Mouse (Mus musculus) forelimb bud, embryonic 11.5 days (tissue): ENCODE data around the gene Cmtm5.

ENCODE experiments used
- DNase-seq: peaks from one replicate; pipeline ENCODE4 v3.0.0-alpha.2; 2012; ENCODE audit warnings: low read depth, low spot score

The Cmtm5 gene

DNA sequence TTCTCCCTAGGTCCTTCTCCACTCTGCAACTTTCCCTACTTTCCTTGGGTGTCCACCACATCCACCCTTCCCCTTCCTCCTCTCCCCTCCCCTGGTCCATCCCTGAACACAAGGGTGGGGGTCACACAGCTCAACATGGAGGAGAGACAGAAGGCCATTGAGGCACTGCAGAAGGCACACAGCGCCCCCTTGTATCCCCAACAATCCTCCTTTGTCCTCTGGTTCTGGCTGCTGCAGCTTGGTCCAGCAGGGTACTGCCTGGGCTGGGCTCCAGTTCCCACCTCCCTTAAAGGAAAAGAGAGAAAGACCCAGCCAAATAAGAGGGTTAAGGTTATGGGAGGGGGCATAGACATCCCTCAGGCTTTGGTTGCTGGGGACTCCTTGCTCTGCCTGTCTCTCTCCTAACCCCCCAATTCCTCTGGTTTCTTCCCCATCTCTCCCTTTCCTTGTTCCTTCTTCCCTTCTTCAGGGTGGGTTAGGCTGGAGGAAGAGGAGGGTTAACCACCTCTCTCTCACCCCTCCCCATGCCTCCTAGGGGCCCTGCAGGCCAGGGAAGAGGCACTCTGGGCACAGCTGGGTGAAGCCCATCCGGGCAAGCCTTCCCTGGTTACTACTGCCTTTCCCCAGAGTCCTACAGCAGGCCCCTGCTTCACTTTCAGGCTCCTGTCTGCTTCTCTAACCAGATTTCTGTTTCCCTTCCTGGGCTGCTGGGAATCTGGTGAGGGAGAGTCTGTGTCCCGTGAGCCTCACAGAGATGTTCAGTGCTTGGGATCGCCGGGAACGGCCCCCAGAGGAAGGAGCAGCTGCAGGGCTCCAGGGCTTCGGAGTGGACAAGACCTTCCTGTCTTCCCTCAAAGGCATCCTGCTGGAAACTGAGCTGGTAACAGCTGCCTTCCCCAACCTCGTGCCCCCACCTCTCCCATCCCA, at the start of gene Cmtm5:
Cmtm5 (plus strand) TSS at position 358 of the 927 bp plus-strand sequence.
- no peak for DNase-seq

DNA sequence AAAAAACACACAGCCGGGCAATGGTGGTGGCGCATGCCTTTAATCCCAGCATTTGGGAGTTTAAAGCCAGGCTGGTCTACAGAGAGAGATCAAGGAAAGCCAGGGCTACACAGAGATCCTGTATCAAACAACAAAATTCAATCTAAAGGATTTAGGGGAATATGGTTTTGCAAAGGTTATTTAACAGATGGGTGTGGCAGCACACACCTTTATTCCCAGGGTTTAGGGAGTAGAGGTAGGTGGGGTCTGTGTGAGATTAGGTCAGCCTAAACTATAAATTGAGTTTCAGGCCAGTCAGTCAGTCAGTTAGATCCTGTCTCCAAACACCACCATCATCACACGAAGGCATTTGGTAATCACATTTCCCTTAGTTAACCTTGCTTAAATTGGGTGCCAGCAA, 43.9 kb upstream of the Cmtm5 start, which contains the start of gene Pabpn1:
Pabpn1 (plus strand) TSS at position 301 of the 400 bp plus-strand sequence.
- DNase-seq = no peak

DNA sequence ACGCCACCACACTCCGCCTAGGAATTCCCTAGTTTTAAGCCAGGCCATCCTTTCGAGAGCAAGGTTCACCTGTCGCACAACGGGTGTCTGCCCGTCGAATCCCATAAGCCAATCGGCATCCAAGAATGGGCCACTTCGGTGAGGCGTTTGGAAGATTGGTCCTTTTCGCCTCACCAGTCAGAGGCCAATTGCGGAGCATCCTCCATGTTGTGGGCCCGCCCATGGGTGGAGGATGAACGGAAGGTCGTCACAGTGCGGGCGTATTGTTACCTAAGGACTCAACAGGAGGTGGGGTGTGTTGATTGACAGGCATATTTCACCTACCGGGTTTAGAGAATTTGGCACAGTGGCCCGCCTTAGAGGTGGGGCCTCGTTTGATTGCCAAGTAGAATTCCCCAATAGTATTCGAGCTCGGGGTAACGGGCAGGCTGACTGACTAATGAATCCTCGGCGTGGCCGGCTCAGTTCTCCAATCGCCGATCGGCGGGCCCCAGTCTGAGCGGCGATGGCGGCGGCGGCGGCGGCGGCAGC, 42.3 kb upstream of the Cmtm5 start:
- peak; percentile 99 for DNase-seq

DNA sequence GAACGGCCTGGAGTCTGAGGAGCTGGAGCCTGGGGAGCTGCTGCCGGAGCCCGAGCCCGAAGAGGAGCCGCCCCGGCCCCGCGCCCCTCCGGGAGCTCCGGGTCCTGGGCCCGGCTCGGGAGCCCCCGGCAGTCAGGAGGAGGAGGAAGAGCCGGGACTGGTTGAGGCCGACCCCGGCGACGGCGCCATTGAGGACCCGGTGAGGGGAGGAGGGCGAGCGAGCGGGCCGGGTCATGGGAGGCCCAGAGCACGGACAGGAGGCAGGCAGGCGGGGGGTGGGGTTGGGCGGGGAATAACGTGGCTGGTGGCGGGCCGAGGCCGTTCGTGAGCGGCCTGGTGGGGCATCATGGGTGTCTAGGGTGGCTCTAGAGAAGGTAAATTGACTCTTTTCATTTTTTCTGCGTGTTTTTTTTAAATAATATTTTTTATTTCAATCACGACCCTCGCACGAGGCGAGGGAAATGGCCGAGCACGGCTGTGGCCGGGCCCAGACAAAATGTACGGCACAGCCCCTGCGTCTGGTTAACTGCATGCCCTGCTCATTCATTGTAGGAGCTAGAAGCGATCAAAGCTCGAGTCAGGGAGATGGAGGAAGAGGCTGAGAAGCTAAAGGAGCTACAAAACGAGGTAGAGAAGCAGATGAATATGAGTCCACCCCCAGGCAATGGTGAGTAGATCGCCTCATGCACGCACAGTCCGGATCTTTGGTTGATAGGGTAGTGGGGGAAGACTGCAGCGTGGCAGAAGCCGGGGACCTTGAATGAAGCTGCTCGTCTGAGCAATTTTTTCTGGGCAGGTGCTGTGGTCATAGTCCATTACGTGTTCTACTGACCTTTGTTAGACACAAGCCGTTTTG, 41.5 kb upstream of the Cmtm5 start:
- no peak for DNase-seq

DNA sequence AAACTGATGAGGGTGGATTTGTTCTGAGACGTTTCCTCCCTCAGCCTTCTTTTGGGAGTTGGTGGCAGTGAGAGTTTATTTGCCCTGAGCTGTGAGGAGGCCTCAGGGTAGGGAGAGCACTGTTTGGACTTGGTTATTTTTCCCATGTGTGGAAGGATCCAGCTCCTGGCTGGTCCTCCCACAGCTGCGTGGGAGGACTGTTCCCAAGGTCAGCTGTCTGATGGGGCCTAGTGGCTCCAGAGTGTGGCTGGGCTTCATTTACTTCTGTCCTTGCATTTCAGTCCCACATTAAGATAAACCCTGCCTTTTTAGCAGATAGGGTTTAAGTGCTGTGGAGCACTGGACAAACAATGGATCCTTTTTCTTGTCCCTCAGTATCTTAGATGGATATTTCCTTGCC, 38.6 kb upstream of the Cmtm5 start:
- no peak for DNase-seq

DNA sequence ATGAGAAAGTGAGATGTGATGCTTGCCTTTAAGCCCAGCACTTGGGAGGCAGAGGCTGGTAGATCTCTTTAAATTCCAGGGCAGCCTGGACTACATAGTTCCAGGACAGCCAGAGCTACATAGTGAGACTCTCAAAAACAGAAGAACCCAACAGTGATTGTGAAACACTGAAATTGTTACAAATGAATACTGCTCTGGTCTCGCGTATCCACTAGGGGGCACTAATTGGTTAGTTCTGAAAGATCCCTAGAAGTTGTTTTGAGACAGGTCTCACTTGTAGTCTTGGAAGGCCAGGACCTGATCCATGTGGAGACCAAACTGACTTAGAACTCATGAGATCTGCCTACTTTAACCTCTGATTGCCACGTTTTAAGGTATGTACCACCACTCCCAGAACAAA, 35.7 kb upstream of the Cmtm5 start:
- peak; percentile 85 for DNase-seq

DNA sequence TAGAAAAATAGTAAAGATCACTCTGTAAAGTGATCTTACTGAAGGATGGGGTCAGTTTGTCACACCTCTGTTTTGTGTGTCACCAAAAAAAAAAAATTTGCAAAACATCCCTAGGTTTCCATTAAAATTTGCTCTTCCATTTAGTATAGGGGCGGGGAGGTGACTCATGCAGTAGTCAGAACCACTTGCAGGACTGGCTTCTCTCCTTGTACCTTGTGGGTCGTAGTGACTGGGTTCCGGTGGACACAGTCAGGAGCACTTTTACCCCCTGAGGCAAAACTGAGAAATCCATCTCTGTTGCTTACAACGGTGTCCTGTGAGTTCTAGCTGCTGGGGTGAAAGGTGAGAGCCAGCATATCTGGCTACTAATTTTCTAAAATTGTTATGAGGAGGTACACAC, 32.4 kb upstream of the Cmtm5 start:
- DNase-seq = no peak

DNA sequence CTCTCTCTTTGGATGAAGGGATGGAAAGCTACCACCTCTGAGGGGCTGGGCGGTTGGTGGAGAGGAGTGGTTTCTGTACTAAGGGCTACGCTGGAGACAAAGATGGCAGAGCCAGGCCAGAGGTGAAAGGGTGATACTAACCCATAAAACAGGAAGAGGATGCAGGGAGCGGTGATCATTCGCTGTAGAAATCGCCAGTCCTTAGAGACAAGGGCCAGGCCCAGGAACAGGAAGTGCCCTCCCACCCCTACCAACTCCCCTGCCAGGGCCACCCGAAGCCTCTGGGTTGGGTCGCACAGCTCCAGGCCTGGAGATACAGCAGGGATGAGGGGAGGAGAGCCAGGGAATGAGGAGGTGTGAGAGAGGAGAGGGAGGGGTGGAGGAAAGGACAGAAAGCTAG, 27.4 kb upstream of the Cmtm5 start:
- DNase-seq = no peak

DNA sequence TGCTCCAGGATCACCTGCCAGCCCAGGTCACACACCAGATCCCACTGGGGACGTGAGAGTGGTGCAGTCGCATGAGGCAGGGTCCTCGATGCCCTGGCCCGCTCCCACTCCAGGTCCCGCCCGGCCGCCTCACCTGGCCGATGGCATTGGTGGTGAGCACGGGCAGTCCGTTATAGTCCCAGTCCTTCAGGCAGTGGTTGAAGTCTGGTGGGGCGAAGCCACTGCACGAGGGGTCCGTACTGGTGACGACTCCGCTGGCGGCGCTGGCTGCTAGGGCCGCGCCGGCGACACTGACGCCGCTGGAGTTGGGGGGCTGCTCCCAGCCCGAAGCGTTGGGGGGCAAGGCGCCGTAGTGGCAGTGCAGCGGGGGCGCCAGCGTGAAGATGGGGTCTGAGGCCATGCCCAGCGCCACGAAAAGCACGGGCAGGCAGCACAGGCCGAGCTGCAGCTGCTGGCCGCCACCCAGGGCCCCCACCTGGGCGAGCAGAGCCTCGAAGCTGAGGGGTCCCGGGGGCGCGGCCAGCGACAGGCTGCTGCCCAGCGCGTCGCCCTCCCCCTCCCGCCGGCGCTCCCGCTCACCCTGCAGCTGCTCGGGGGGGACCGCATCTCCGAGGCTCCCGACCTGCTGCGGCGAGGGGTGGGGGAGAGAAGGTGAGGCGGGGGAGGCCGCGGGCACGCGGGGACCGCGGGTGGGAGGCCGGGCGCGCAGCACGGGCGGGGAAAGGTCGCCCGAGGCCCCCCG, 23.8 kb upstream of the Cmtm5 start:
- DNase-seq = no peak

DNA sequence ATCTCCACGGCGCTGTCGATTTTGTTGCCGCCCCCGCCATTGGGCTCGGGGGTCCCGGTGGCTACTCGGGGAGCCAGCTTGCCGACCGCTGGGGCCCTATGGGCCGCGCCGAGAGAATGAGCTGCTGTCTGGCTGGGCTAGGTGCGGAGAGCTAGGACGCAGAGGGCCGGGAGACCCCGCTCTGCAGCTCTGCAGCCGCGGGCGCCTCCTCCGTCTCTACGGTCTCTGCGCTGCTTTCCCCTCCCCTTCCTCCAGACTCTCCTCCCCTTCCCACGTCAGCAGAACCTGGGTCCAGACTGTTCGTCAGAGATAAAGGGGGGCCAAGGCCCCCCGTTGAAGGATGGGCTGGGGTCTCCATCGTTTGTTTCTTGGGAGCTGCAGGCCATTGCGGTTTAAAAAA, 23.2 kb upstream of the Cmtm5 start, which contains the start of gene Slc22a17:
Slc22a17 (minus strand) TSS at position 247 of the 400 bp plus-strand sequence.
- peak; percentile 86 for DNase-seq

DNA sequence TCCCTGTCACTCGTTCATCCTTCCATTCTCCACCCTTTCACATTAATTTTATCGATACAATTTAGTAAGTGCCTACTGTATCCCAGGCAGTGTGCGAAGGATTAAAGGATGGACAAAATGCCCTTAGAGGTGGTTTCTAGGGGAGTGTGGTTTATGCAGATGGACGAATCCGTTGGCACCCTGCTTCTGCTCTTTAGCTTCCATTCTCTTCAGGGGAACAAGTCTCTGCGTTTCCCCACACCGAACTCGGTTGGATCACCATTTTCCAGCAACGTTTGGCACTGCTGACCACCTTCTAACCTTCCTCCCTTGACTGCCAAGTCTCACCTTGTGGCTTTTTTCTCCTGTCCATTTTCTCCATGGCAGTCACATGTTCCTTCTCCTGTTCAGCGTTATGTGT, 22.7 kb upstream of the Cmtm5 start:
- no peak for DNase-seq

DNA sequence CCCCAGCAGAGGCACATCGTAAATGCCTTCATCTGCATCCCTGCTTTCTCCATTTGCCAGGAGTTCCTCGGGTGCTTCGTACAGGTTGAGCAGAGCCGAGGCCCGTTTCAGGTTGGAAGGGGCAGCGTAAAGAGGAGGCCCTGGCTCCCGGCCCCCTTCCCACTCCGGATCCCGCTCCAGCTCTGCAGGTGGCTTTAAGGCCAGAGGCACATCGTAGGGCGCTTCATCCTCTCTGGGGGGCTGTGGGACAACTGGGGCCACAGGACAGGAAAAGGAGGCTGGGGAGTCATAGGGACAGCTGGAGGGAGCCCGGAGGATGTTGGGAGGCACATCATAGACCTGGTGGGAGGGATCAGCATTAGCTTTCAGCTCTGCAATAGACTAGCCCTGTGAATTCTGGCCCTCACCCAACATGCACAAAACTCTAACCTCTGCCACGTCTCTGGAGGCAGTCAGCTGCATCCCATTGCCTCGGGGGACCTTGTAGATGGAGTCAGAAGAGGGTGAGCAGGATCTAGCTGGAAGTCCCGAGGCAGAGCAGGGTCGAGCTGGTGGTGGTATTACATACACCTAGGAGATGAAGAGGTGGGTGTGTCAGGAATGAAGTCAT, 15.9 kb upstream of the Cmtm5 start:
- DNase-seq = no peak

DNA sequence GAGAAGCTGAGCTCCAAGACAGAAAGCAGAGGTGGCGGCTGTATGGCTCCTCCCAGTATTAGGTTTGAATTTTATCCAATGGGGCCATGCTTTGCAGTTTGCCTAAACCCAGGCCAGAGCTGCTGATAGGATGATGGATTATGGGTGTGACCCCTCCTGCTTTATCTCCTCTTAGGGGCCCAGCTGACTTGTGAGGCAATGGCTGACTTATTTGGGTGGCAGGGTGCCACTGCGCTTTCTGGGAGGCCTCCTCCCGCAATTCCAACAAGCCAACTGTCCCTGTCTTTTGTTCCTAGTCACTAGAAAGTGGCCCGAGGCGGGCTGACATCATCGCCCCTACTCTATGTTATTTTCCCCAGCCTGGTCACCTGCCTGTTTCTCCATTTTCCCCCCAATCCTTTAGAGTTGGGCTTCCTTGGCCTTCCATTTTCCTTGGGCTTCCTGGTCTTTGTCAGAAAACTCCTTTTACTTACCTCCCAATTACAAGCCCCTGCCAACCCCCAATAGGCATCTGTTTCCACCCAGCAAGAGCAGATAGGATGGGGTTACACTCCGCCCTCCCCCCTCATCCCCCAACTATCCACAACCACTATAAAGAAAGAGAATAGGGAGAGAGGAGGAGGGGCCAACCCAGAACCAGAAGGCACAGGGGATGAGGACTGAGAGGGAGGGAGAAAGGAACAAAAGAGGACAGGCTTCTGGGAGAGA, 11.3 kb upstream of the Cmtm5 start:
- peak; percentile 76 for DNase-seq

DNA sequence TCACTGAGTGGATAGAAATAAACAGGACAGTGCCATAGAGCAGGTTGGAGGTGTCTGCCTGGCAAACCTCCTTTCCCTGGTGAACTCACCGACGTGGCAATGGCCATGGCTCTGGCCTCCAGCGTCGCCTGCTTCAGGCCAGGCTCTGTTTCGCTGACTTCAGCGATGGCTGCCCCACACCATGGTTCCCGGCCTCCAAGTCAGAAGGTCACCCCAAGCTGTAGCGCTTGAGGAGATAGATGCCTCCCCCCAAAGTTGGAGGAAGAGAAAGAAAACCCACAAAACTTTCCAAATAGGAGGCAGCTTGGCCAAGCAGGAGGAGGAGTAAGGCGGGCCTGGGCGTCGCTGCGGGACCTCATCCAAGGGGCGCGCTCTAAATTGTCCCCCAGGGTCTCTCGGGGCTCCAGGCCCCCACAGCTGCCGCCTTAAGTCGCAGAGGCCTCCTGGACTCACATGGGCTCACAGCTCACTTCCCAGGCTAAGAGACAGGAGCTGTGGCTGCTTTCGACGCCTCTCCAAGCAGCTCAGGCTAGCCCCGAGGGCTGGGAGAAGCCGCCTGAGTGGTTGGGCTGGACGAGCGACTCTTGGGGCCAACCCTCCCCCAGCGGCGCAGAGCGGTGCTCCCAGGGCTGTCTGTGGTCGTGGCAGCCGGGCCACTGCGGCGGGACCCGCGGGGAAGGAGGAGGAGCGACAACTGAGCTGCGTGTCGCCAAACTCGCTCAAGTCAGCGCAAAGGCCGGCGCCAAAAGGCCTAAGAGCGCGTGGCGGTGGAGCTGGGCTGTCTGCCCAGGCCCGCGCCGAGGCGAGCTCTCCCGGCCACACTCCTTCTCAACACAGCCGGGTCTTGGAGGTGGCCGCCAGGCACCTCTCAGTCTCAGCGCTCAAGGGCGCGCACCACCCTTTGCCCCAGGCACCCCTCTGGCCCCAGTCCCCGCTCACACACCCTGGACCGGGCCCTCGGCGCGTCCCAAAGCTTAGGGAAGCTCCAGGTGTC, 10.4 kb upstream of the Cmtm5 start, which contains the start of gene Efs:
Efs (minus strand) TSS at position 778 of the 994 bp plus-strand sequence.
- peak; percentile 61 for DNase-seq

DNA sequence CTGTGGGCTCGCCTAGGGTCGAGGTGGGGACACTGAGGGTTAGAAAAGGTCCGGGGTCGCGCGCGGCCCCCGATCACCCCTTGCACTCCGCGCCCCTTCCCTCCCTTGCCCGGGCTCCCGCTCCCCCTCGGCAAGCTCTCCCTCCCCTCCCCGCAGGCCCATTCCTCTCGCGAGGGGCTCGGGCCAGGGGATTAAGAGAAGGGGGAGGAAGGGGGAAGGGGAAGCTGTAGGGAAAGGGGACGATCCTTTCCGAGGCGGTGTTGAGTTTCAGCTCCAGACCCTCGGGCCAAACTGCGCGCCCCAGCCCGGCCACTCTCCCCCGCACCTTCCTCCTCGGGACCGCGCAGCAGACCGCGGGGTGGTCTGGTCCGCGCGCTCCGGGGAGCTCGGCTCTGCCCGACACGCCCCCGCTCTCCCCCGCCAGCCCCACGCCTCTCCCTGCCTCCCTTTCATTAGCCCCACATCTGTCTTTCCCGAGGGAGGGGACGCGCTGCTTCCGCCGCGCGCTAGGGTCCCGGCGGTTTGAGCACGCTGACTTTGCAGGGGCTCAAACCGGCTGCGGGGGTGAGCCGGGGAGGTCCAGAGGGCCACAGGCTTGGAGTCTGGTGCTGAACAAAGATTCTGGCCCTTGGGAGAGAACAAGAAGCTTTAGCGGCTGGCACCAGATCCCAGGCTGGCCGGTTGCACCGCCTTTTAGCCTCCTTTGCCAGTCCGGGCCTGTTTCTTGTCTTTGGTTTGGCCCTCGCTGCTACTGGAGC, 9.5 kb upstream of the Cmtm5 start:
- peak; percentile 94 for DNase-seq

DNA sequence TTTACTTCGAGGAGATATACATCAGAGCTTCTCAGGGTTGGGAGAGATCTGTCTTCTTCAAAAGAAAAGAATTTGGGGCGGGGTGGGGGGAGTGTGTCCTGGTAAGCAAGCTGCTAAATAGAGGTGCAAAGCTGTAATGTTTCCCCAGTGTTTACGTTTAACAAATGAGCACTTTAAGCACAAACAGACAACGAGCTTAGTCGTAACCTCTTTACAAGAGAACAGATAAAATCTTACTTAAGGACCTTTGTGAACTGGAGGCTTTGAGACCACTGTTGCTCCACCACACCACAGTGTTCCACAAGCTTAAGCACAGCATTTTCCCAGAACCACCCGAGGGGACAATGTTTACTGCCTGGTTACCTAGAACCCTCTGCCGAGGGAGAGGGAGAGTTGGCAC, 8.8 kb upstream of the Cmtm5 start:
- DNase-seq = no peak

DNA sequence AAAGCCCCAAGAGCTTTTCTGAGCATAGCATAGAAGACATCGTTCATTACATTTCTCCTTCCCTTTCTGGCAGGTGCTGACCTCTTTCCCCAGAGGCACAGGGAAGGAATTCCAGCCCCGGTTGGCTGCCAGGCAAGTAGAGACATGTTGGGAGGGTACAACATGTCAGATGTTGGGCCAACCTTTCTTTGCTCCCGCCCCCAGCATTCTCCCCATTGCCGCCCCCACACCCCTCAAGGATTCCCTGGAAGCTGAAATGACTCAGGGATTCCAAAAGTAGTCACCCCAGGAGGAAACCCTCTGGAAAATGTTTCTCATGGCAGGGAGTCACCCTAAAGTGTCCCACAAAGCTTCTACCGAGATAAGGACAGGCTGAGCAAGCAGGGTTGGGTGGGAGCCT, 6.3 kb upstream of the Cmtm5 start:
- DNase-seq = no peak

DNA sequence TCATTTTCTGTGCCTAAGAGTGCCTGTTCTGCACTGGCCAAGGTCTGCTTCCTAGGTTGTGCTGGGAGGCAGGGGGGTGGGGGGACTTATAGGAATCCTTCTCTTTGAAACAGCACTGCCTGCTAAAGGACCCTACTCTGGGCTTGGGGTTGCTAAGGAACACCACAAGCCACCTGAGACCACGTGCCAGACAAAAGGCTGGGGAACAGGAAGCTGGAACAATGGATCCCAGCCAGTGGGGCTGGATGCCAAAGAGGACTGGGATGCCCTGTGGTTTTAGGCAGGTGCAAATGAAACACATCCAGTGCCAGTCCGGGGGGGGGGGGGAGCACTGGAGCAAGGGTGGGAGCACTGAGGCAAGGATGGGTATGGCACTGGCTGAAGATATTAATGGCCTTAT, 5.6 kb upstream of the Cmtm5 start:
- DNase-seq = no peak
